Mouse (Mus musculus): ENCODE results near the gene Wfs1. TPM values are rescaled to one million over a fixed set of nuclear protein-coding genes. Genes with fewer than 3 reads are reported as not detected.

Wfs1 gene
- polyA plus RNA-seq, 1 experiment from 2014 or later = 10.7 TPM

GRCm38 (mm10) chr5:36990631-36991350, 1.8 kb upstream of the Wfs1 start:
- Histone ChIP-seq H3K4me3 (replicated peaks; ENCODE audit: low read length) (no peak overlapping the region), H3K9me3 (ENCODE audit: control insufficient read depth, low read length) (no peaks in the 10 kb centered on the region), H3K36me3 (ENCODE audit: control insufficient read depth, insufficient read depth) (no peaks in the 10 kb centered on the region), H3K9ac (replicated peaks; ENCODE audit: low read depth, low read length) (no peak overlapping the region), H3K27ac (ENCODE audit: low read length) (no peak overlapping the region), H3K4me1 (replicated peaks; ENCODE audit: control insufficient read depth, insufficient read depth, low read length) (peaks cover 12% of the 10 kb centered on the region), H3K27me3 (replicated peaks; ENCODE audit: control insufficient read depth, insufficient read depth, low read length) (no peaks in the 10 kb centered on the region), H3K4me2 (ENCODE audit: low read length) (no peak overlapping the region)
- no peak for ATAC-seq
- WGBS = 86% methylated on average over 3 of the region's 3 CpGs

GRCm38 (mm10) chr5:36990196-36990595, 1.2 kb upstream of the Wfs1 start:
- no peaks in the 10 kb centered on the region for H3K9me3 ChIP-seq (ENCODE audit: control insufficient read depth, low read length)
- ATAC-seq = no peak

GRCm38 (mm10) chr5:36989625-36989977, 596 bp upstream of the Wfs1 start:
- Histone ChIP-seq H3K4me1 (replicated peaks; ENCODE audit: control insufficient read depth, insufficient read depth, low read length) (peaks cover 12% of the 10 kb centered on the region), H3K36me3 (ENCODE audit: control insufficient read depth, insufficient read depth) (no peaks in the 10 kb centered on the region), H3K4me2 (ENCODE audit: low read length) (peak overlapping the region; percentile 67), H3K27ac (ENCODE audit: low read length) (no peak overlapping the region), H3K4me3 (replicated peaks; ENCODE audit: low read length) (peak overlapping the region; percentile 71), H3K27me3 (replicated peaks; ENCODE audit: control insufficient read depth, insufficient read depth, low read length) (no peaks in the 10 kb centered on the region), H3K9me3 (ENCODE audit: control insufficient read depth, low read length) (no peaks in the 10 kb centered on the region), H3K9ac (replicated peaks; ENCODE audit: low read depth, low read length) (no peak overlapping the region)
- WGBS = 8% methylated on average over 3 of the region's 3 CpGs
- ATAC-seq = no peak

More at GRCm38 (mm10) chr5:36990196-36990595, 1.2 kb upstream of the Wfs1 start:
- Histone ChIP-seq H3K27me3 (replicated peaks; ENCODE audit: control insufficient read depth, insufficient read depth, low read length) (no peaks in the 10 kb centered on the region), H3K27ac (ENCODE audit: low read length) (no peak overlapping the region), H3K4me1 (replicated peaks; ENCODE audit: control insufficient read depth, insufficient read depth, low read length) (peaks cover 12% of the 10 kb centered on the region), H3K36me3 (ENCODE audit: control insufficient read depth, insufficient read depth) (no peaks in the 10 kb centered on the region), H3K9ac (replicated peaks; ENCODE audit: low read depth, low read length) (no peak overlapping the region), H3K4me2 (ENCODE audit: low read length) (no peak overlapping the region), H3K4me3 (replicated peaks; ENCODE audit: low read length) (no peak overlapping the region)
- WGBS = 20% methylated on average over 3 of the region's 3 CpGs

- Histone ChIP-seq H3K4me1 (replicated peaks; ENCODE audit: control insufficient read depth, insufficient read depth, low read length) (peaks cover 12% of the 10 kb centered on the region), H3K4me2 (ENCODE audit: low read length) (peak overlapping the region; percentile 67), H3K27ac (ENCODE audit: low read length) (no peak overlapping the region), H3K36me3 (ENCODE audit: control insufficient read depth, insufficient read depth) (no peaks in the 10 kb centered on the region), H3K9ac (replicated peaks; ENCODE audit: low read depth, low read length) (peak overlapping the region; percentile 62), H3K27me3 (replicated peaks; ENCODE audit: control insufficient read depth, insufficient read depth, low read length) (no peaks in the 10 kb centered on the region), H3K4me3 (replicated peaks; ENCODE audit: low read length) (peak overlapping the region; percentile 71), H3K9me3 (ENCODE audit: control insufficient read depth, low read length) (no peaks in the 10 kb centered on the region)
- WGBS = 11% methylated on average over 24 of the region's 24 CpGs
- peak; percentile 29 for ATAC-seq
Measured at GRCm38 (mm10) chr5:36988124-36988780, 753 bp downstream of the Wfs1 start.

GRCm38 (mm10) chr5:36986617-36987016, 2.4 kb downstream of the Wfs1 start:
- 86% methylated on average over 1 of the region's 1 CpGs for WGBS
- H3K27ac ChIP-seq (ENCODE audit: low read length) = no peak overlapping the region
- ATAC-seq = no peak

GRCm38 (mm10) chr5:36982271-36982670, 6.7 kb downstream of the Wfs1 start:
- no peak overlapping the region for H3K9ac ChIP-seq (replicated peaks; ENCODE audit: low read depth, low read length)
- WGBS = 46% methylated on average over 4 of the region's 4 CpGs
- no peak overlapping the region for H3K27ac ChIP-seq (ENCODE audit: low read length)
- no peak for ATAC-seq
- no peaks in the 10 kb centered on the region for H3K27me3 ChIP-seq (replicated peaks; ENCODE audit: control insufficient read depth, insufficient read depth, low read length)
- 0 out of 2 replicates have a peak, but pooled peaks cover 2% of the 10 kb centered on the region for H3K4me1 ChIP-seq (replicated peaks; ENCODE audit: control insufficient read depth, insufficient read depth, low read length)
- no peak overlapping the region for H3K4me3 ChIP-seq (replicated peaks; ENCODE audit: low read length)
- no peaks in the 10 kb centered on the region for H3K36me3 ChIP-seq (ENCODE audit: control insufficient read depth, insufficient read depth)
- no peaks in the 10 kb centered on the region for H3K9me3 ChIP-seq (ENCODE audit: control insufficient read depth, low read length)
- H3K4me2 ChIP-seq (ENCODE audit: low read length) = no peak overlapping the region

More at GRCm38 (mm10) chr5:36986617-36987016, 2.4 kb downstream of the Wfs1 start:
- Histone ChIP-seq H3K9ac (replicated peaks; ENCODE audit: low read depth, low read length) (no peak overlapping the region), H3K27me3 (replicated peaks; ENCODE audit: control insufficient read depth, insufficient read depth, low read length) (no peaks in the 10 kb centered on the region), H3K9me3 (ENCODE audit: control insufficient read depth, low read length) (no peaks in the 10 kb centered on the region), H3K4me2 (ENCODE audit: low read length) (no peak overlapping the region), H3K36me3 (ENCODE audit: control insufficient read depth, insufficient read depth) (no peaks in the 10 kb centered on the region), H3K4me1 (replicated peaks; ENCODE audit: control insufficient read depth, insufficient read depth, low read length) (peaks cover 15% of the 10 kb centered on the region), H3K4me3 (replicated peaks; ENCODE audit: low read length) (no peak overlapping the region)

- H3K9me3 ChIP-seq (ENCODE audit: control insufficient read depth, low read length) = no peaks in the 10 kb centered on the region
Measured at GRCm38 (mm10) chr5:36979631-36980030, 9.4 kb downstream of the Wfs1 start.

GRCm38 (mm10) chr5:36979001-36979400, 10.0 kb downstream of the Wfs1 start:
- no peak overlapping the region for H3K4me3 ChIP-seq (replicated peaks; ENCODE audit: low read length)
- H3K27me3 ChIP-seq (replicated peaks; ENCODE audit: control insufficient read depth, insufficient read depth, low read length) = no peaks in the 10 kb centered on the region
- ATAC-seq = no peak
- no peak overlapping the region for H3K4me2 ChIP-seq (ENCODE audit: low read length)
- no peak overlapping the region for H3K27ac ChIP-seq (ENCODE audit: low read length)
- WGBS = 80% methylated on average over 8 of the region's 8 CpGs
- H3K4me1 ChIP-seq (replicated peaks; ENCODE audit: control insufficient read depth, insufficient read depth, low read length) = 0 out of 2 replicates have a peak, but pooled peaks cover 2% of the 10 kb centered on the region
- H3K36me3 ChIP-seq (ENCODE audit: control insufficient read depth, insufficient read depth) = no peaks in the 10 kb centered on the region
- H3K9me3 ChIP-seq (ENCODE audit: control insufficient read depth, low read length) = no peaks in the 10 kb centered on the region
- H3K9ac ChIP-seq (replicated peaks; ENCODE audit: low read depth, low read length) = no peak overlapping the region

More at GRCm38 (mm10) chr5:36979631-36980030, 9.4 kb downstream of the Wfs1 start:
- no peak overlapping the region for H3K27ac ChIP-seq (ENCODE audit: low read length)
- H3K36me3 ChIP-seq (ENCODE audit: control insufficient read depth, insufficient read depth) = no peaks in the 10 kb centered on the region
- no peak overlapping the region for H3K9ac ChIP-seq (replicated peaks; ENCODE audit: low read depth, low read length)
- H3K4me3 ChIP-seq (replicated peaks; ENCODE audit: low read length) = no peak overlapping the region
- no peaks in the 10 kb centered on the region for H3K27me3 ChIP-seq (replicated peaks; ENCODE audit: control insufficient read depth, insufficient read depth, low read length)
- H3K4me2 ChIP-seq (ENCODE audit: low read length) = no peak overlapping the region
- 84% methylated on average over 7 of the region's 7 CpGs for WGBS
- ATAC-seq = no peak
- 0 out of 2 replicates have a peak, but pooled peaks cover 2% of the 10 kb centered on the region for H3K4me1 ChIP-seq (replicated peaks; ENCODE audit: control insufficient read depth, insufficient read depth, low read length)

GRCm38 (mm10) chr5:36977809-36978208, 11.2 kb downstream of the Wfs1 start:
- no peak for ATAC-seq
- H3K9me3 ChIP-seq (ENCODE audit: control insufficient read depth, low read length) = no peaks in the 10 kb centered on the region
- 0 out of 2 replicates have a peak, but pooled peaks cover 2% of the 10 kb centered on the region for H3K4me1 ChIP-seq (replicated peaks; ENCODE audit: control insufficient read depth, insufficient read depth, low read length)
- H3K36me3 ChIP-seq (ENCODE audit: control insufficient read depth, insufficient read depth) = no peaks in the 10 kb centered on the region
- no peak overlapping the region for H3K4me2 ChIP-seq (ENCODE audit: low read length)
- H3K4me3 ChIP-seq (replicated peaks; ENCODE audit: low read length) = no peak overlapping the region
- 62% methylated on average over 9 of the region's 9 CpGs for WGBS
- H3K27me3 ChIP-seq (replicated peaks; ENCODE audit: control insufficient read depth, insufficient read depth, low read length) = no peaks in the 10 kb centered on the region
- H3K27ac ChIP-seq (ENCODE audit: low read length) = no peak overlapping the region
- H3K9ac ChIP-seq (replicated peaks; ENCODE audit: low read depth, low read length) = no peak overlapping the region

All from forebrain, embryonic 16.5 days (tissue).